Mouse (Mus musculus) v-Abl transformed pro-B cells (cell line): ENCODE data around the gene Gm29735.

Source experiments
- in situ Hi-C, 2 experiments: fragments of 400-800 bp; cut with MboI; formaldehyde crosslinking; loops; one replicate each; pipeline ENCODE4 v1.15.1; 2025; ENCODE audit not compliant: unreplicated experiment in 2 of 2

Gm29735 gene

DNA sequence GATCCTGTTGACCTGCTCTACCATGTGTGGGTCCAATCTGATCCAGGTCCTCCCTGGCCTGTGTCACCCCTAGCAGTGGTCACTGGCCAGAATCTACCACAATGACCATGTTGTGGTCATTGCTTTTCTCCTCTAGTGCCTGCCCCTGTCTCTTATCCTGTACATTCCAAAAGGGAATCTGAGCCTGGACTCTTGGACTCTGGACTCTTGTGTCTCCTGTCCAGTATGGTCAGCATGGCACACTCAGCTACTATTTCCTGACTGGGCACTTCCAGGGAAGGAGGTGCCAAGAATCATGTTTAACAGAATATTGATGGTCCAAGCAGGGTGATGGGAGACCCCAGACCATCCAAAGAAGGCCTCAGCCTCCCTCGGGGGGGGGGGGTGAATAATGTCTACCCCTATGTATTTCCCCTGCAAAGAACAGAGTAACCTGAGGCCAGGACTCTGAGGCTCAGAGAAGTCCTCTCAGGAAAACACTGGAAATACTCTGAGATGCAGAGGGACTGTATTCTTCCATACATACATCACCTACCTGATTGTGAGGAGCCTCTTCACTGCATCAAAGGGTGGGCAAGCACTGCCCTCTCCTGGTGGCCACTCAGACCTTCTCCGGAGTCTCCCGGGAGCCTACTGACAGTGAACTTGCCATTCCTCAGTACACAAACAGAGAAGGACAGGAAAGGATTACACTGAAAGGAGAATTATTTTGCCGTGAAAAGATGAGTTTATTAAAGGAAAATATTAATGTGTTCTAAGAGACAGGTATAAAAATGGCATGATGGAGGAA, 22.5 kb downstream of the Gm29735 start:
- in situ Hi-C loops: no loop called here

DNA sequence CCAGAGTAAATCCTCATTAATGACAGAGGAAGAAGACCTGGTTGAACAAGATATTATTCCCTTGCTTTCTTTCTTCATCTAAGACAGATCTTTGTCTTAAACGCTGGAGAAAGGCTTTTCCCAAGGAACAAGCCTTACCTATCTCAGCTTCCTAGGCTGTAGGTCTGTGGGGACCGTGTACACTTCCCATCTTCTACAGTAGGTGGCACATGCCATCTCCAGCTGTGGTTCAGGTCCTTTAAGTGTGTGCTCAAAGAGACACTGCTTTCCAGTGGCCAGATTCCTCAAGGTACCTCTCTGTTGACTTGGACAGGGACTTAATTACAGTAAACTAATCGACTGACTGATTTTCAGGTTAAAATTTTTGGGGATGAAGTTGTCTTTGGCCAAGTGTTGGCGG, 28.1 kb downstream of the Gm29735 start:
- in situ Hi-C loops: no loop called here

DNA sequence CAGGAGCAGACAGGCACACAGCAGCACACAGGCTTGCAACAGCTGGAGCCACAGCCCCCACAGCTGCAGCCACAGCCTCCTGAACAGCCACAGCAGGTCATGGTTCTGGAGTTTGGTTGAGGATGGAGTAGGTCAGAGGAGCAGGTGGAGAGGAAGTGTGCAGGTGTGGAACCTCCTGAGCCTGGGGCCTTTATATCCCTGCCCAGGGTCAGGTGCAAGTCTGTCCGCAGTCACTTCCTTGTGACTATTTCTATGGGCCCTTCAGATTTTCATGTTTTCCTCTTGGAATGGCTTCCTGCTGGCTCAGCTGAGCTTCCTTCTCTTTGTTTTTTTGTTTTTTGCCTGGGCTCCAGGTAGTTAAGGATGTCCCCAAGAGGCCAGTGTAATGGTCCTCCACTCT, 36.3 kb downstream of the Gm29735 start, which contains the start of gene Gm45618:
TSS of gene Gm45618 (minus strand) at position 101 of the 400 bp plus-strand sequence.
- in situ Hi-C loops: loop anchor here (25.0 kb wide), 1 partner anchor 358 kb away; no protein-coding TSS in a partner anchor

DNA sequence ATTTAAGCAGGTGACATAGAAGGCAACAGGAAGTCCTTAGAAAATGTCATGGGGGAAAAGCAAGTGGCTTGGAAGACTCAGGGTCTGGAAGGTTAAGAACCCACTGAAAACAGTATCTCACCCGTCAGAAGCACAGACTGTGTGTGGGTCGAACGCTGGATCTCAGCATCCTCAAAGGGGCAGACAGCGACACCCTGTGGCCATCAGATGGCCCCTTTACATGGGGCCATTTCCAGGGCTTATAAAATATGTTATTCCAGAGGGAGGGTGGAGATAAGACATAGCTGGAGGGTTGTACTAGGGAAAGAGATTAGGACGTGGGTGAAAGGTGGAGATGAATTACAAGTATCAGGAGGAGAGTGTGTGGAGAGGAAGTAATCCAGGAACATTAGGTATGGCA, 37.3 kb downstream of the Gm29735 start:
- in situ Hi-C loops: loop anchor here (25.0 kb wide), 1 partner anchor 357 kb away; no protein-coding TSS in a partner anchor
